Mouse (Mus musculus): ENCODE results near the gene Wdr92.
A peak's percentile ranks its signal among the peaks of the same experiment; 100 is the strongest.

The Wdr92 gene

DNA sequence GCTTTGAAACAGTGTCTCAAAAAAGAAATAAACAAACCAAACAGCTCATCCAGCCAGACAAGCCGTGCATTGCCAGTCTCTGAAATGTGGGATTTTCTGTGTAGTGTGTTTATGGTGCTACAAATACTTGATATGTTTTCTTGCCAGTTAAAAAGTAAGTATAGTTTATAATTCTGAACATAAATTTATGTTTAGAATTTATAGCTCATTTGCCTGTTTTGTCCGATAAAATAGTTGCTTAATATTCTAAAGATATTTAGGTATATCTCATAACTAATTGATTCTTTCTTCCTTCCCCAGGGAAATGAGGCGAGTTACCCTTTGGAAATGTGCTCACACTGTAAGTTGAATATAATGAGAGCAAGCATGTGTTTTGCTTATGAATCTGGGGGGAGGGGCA is at the start of gene Wdr92:
Gene Wdr92, plus strand, starts transcription at position 301 of the 400 bp plus-strand sequence.
- DNase-seq (ENCODE audit: low spot score) = no peak

DNA sequence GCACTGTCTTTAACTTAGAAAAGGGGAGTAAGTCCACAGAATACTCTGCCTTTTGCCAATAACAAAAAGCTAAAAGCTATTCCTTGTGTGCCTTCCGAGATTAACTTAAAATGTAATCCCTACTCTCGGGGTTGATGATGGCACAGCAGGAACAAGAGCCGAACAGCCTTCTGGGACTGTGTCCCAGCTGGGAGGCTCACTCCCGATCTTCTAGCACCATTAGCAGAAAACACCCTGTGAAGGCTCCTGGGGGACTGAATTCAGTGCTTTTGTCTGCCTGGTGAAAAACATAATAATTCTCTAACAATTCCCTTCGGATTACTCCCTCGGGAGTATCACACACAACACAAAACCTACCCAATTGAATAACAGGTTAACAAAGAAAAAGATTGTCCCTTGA is 46.3 kb upstream of the Wdr92 start:
- no peak for DNase-seq (ENCODE audit: low spot score)

DNA sequence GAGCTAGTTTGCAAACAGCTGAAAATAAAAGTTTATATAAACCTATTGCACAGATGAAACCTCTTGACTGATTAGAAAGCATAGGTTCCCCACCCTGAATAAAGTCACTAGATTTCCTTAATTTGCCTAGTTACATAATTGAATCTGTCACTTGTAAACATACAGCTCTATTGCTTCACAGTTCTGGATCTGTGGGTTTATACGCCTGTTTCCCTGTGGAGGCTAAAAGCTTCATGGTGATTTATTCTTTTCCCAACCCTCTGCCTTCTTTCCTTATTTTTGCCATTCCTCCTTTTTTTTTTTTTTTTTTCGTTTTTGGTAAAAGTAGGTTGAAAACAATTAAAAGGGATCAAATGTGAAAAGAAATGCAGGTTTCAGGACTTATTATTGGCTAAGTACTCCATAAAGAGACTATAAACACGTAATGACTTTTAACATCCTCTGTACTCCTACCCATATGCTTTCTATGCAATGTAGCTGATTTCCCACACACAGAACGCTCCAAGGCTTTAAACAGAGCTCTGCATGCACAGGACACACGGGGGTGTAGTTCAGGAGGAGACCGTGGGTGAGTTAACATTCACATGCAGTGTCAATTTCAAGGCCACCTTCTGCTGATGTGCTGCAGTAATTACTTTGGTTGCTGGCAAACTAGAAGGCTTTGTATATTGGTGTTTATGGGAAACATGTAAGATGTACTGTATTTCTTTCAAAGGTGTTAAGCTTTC is 43.4 kb upstream of the Wdr92 start:
- no peak for DNase-seq (ENCODE audit: low spot score)

DNA sequence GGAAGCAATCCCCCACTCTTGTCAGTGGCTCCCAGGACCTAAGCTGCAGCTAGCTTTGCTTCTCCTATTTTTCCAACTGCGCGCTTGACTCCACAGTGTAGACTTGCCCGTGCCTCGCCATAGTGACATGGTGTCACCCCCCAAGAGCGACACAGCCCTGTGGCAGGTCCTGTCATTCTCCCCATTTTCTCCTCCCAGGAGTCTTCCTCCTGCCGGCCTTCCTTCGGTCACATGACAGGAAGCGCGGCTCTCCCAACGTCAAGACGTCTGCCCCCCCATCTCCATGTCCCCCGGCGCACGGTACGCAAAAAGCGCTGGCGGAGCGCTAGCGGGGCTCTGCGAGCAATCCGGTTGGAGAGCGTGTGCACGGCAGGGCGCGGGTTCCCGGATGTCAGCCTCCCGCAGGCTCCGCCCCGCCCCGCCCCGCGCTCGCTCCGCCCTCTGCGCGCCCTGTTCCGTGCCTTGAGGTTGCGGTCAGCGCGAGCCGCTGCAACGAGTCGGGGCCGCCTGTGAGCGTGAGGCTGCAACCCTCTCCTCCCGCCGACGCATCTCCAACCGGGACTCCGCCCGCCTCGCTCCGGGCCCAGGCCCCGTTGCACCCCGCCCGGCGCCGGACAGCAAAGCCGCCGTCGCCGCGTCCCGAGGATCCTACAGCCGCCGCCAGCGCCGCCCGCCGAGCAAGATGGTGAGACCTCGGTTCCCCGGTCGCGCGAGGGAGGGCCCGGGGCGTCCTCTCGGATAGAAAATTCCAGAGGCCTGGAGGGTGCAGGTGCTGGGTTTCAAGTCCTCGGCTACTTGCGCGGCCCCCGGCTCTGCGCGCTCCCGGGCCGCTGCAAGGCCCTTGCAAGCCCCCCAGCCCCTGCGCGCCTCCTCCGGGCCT is 22.8 kb upstream of the Wdr92 start, which contains the start of gene Ppp3r1:
Gene Ppp3r1, plus strand, starts transcription at position 406 of the 880 bp plus-strand sequence.
- peak; percentile 98 for DNase-seq (ENCODE audit: low spot score)

DNA sequence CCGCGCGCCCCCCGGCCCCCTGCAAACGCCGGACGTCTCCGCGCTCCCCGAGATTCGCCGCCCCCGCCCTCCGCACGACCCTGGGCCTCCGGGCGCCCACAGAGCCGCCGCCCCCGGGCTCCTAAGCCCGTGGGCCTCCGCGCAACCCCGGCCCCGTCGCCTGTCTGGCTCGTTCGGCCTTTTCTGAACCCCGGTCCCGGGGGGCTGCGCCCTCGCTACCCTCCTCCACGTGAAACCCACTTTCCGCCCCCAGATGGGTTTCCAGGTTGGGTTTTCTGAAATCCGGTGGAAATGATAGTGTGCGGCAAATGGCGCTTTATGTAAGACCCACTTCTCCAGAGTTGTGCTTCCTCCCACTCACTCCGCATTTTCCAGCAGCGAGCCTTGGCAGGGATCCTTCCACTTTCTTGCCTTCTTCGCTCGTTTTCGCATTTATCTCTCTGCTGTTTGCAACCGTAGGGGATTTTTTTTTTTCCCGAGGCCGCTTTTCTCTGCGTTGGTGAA is 22.1 kb upstream of the Wdr92 start:
- DNase-seq (ENCODE audit: low spot score) = peak; percentile 35

DNA sequence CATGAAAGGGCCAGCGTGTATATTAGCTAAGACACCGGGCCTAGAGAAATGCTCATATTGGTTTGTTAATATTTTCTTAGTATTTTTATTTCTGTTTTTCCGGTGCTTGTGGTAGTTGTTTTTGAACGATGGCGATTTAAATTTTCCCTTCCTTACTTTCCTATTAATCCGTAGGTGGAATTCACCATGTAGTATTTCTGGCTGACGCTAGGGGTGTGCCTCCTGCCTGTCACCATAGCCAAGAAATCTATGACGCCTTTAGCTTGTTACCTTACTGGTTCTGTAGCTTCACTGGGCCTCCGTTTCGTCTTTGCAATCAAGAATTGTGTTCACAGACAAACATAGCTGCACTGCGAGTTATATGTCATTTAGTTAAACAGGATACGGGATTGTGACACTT is 21.7 kb upstream of the Wdr92 start:
- peak; percentile 64 for DNase-seq (ENCODE audit: low spot score)

DNA sequence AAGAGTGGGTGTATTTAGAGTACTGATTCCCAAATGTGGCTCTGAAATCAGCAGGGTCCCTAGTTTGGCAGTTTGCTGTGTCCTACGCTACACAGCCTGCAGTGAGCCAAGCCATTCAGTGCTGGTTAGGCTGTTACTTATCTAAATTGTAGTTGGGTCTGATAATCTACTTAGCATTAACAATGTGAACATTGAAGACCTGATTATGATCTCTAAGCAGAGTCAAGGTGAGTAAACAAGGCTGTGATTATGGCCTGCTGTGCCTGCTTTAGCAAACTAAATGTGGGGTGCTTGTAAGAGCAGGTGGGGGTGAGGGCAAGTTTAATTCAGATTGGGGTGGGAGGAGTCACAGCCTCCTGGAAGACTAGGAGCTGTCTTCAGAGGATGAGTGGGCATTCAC is 18.0 kb upstream of the Wdr92 start:
- no peak for DNase-seq (ENCODE audit: low spot score)

DNA sequence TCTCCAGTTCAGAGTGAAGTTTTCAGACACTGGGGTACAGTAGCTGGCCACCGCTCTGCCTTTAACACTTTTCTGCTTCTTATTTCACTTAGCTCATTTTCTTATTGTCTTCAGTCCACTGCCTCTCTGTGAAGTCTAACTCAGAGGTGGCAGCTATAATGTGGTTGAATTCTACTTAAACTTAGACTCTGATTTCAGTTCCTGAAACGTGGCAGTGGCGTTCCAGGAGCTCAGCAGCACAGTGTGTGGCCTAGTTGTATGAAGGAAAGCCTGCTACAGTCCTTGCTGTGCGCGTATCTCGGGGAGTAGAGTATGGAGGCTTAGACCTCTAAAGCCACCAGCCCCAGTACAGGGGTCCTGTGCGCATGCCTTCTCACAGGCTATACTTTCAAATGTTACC is 15.3 kb upstream of the Wdr92 start:
- no peak for DNase-seq (ENCODE audit: low spot score)

DNA sequence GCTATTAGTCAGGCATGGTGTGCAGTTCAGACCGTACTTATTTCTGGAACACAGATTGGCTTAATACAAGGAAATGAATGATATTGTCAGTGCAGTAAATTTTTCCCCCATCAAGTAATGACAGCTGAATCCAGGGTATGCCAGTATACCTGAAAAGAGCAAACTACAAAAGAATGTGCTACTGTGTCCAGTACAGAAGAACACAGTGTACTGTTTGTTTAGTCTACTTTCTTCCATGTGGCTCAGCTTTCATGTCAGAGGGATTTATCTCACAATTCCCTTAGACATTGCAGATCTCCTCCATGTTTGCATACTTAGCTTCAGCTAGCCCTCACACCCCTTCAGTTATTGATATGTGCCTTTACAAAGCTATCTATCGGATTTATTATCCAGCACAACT is 12.6 kb upstream of the Wdr92 start:
- no peak for DNase-seq (ENCODE audit: low spot score)

DNA sequence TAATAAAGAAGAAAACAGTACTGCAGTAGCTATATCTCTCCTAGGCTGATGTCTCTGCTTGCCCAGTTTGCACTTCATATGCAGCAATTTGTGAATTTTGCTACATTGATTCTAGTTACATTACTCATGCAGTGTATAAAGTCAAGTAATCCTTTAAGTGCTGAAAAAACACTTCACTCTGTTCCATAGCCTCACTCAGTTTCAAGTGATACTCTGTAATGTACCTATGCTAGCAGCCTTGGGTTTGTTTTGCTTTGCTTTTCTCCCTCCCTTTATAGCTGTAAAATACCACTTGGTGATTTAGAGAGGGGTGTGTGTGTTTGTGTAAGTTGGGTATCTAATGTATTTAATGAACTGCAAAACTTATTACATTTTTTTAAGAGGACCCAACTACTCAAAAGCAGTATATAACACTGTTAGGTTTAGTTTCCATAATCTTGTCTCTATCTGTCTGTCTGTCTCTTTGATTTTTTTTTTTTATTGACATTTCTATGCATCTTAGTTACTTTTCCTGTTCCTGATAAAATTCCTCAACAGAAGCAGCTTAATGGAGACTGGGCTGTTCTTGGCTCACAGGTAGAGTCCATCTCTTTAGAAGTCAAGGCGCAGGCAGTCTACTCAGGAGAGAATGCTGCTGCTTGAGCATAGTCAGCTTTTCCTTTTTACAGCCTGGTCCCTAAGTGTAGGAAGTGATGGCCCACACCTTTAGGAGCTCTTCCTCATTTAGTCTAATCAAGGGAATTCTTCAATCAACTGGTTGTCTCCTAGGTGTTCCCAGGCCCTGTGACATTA is 10.8 kb upstream of the Wdr92 start:
- DNase-seq (ENCODE audit: low spot score) = no peak

DNA sequence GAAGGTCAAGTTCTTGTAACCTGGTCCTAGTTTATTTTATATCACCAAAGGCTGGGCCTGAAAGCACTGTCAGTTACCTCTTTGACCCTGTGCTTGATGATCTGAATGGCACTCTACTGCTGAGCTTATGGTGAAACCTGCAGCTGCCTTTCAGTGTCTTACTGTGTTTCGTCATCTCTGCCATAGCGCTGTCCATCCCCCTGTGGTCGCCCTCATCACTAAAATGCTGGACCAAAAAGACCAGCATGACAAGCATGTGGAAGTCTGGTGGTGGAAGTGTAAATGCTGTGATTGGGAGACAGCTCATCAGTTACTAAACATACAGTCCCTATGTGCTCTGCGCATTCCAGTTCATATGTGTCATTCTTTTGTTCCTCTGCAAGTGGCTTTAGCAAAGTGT is 9.6 kb upstream of the Wdr92 start:
- DNase-seq (ENCODE audit: low spot score) = no peak

DNA sequence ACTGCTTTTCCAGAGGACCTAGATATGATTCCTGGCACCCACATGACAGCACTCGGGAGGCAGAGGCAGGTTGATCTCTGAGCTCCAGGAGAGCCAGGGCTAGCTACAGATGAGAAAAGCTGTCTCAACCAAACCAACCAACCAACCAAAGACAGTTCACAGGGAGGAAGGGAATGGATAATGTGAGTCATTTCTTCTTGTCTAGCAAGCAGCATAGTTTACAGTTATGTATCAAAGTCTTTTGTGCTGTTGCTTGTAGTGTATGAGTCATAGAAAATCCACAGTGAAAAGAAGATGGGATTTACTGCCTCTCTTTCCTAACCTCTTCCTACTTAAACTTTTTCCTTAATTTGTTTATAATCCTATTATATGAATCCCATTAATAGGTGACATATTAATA is 5.3 kb upstream of the Wdr92 start:
- no peak for DNase-seq (ENCODE audit: low spot score)

DNA sequence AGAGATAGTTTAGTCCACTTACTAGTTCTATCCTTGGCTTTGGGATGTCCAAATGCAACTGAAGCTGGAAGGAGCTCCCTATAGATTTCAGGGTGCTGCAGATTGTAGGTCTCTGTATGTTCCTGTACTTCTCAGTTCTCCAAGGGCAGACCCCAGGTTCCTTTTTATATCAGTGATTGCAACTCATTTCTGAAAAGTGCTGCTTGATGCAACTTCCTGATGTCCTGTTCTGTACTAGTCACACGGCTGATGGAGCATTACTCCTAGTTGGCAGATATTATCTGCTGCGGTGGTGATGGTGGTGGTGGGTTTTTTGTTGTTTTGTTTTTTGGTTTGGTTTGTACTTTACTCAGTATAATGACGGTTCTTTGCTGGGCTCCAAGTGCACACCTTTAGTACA is 1.2 kb upstream of the Wdr92 start:
- DNase-seq (ENCODE audit: low spot score) = no peak

DNA sequence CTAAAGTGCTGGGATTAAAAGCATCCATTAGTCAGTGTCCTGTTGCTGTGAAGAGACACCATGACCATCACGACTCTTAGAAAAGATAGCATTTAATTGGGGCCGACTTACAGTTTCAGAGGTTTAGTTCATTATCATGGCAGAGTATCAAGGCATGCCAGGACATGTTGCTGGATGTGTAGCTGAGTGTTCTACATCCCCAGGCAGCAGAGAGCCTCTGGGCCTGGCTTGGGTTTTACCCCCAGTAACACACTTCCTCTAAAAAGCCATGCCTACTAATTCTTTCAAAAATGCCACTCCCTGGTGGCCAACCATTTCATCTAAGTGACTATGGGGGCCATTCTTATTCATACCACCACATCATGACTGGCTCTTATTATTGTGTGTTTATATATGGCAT is 1.3 kb downstream of the Wdr92 start:
- no peak for DNase-seq (ENCODE audit: low spot score)

DNA sequence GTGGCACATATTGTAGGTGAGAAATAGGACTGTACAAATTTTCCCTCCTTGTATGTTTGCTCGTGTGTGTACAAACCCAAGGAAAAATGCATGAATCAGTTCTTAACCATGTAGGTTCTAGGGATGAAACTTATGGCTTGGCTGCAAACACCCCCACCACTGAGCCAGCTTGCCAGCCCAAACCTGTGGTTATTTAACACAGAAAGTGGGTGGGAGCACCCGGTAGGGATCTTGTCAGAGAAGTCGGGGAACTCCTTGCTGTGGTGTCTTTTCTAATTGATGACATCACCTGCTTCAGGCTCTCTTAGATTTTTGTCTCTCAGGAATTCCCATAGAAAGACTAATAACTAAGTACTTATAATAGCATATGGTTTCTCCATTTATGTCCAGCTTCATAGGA is 5.7 kb downstream of the Wdr92 start:
- no peak for DNase-seq (ENCODE audit: low spot score)

DNA sequence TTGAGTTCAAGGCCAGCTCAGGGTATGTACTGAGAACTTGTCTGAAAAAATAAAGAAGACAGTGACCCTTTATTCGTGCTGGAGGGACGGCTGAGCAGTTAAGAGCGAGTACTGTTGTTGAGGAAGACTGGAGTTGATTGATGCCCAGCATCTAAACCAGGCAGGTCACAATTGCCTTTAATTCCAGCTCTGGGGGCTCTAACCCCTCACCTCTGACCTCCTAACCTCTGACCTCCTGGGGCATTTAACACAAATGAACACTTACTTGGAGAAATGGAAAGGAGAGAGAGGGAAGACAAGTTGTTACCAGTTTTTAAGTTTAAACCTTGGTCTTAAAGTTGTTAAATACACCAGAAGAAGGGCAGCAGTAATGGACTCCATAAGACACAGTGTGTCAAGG is 6.9 kb downstream of the Wdr92 start:
- DNase-seq (ENCODE audit: low spot score) = no peak

DNA sequence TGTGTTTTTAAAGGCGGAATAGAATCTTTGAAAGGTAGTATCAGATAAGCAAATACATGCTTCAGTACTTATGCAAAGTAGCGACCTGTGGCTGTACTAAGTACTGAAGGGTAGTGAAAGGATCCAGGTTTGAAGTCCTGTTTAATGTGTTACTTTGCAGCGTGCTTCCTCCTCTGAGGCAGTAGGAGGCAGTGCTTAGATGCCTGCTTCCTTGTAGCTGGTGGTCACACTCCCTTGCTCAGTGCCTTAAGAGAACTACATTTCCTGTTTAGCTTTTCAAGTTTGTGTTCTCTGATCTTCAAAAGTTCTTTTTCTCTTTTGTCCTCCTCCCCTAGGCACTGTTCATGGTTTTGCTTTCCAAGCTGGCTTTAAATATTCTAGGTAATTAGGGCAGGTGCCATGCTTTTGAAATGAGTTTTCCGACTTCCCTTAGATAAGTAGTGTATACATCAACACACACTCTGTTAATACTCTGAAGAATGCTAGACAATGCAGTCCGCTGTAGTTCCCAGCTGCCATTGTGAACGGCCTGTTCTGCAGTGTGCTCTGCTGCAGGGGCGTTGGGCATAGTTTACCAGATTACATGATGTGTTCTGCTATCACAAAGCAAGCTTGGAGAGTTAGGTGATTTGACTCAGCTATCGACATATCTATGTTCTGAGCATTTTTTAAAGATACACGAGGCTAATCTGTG is 10.4 kb downstream of the Wdr92 start:
- no peak for DNase-seq (ENCODE audit: low spot score)

DNA sequence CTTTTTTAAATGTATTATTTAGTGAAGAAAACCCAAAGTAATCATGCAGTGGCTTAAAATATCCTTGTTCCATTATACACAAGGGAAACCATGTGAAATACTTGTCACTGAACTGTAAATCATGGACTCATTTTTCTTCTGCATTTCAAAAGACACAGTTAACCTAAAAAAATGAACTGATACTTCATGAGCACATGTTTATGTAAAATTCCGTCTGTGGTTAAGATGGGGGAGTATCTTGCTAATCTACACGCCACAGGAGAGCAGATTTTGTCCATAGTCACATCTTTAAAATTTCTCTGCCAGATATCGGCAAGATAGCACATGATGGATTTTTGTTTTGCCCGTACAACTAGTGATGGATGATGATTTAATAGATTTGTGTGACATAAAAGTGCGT is 17.3 kb downstream of the Wdr92 start:
- no peak for DNase-seq (ENCODE audit: low spot score)

DNA sequence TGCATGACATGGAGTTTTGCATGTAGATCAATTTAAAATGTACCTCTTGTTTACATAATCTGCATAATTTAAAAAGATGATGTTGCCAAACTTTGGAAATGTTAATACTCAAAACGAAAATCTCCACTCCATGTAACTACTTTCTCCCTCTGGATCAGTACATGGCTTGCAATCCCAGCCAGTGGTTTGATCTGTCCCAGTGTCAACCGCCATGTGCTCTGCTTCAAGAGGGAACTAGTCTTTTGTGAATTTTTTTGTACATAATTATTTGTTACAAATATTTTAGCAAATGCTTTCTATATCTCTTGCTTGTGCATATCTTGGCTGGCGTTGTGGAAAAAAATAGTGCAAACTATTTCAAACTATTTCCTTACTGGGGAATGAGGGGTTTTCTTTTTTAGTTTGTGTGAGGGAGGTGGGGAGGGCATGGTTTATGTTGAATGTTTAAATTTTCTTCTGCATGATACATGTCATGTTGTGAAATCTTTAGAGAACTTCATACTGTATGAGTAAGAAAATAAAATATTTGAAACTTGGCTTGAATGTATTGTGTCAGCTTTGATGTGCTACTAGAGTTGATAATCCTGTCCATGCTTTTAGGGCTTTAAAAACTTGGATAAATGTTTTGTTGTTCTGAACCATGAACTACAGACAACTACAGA is 18.1 kb downstream of the Wdr92 start:
- no peak for DNase-seq (ENCODE audit: low spot score)

DNA sequence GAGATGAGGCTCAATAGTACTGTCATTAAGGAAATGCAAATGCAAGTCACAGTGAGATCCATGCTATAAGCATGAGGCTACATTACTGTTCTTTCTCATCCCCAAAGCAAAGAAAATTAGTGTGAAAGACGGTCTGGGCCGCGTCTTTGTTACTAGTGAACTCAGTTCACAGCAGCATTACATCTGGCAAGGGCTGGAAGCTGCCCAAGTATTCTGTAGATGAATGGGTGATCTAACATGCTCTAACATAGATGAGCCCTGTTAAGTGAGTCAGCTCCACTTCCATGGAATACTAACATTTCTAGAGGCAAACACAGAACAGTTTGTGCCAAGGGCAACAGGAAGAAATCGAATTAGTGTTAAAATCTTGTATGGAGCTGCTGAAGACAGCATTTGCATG is 19.0 kb downstream of the Wdr92 start:
- DNase-seq (ENCODE audit: low spot score) = no peak

DNA sequence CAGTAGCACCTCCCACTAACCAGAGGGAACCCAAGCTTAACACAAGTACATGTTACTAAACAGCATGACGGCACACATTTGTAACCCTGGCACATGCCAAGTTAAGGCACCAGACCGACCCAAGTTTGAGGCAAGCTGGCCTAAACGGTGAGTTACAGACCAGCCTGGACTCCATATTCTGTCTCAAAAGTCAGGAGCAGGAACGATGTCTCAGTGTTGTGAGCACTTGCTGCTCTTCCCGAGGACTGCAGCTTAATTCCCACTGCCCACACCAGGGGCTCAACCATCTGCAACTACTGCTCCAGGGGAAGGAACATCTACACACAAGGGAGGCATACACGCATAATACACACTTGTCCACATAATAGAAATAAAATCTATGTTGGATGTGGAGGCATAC is 20.6 kb downstream of the Wdr92 start:
- no peak for DNase-seq (ENCODE audit: low spot score)

Measured in urinary bladder, postnatal 14 days (tissue).